Mouse (Mus musculus) megakaryocyte progenitor cell, adult 5-6 weeks (primary cell): ENCODE data around the gene Shank1. TPM values are rescaled to one million over a fixed set of nuclear protein-coding genes. Genes with fewer than 3 reads are reported as not detected.

Source experiments
- ATAC-seq: replicated peaks from 2 replicates; pipeline ENCODE4 v1.8.0; 2016; ENCODE audit warnings: mild to moderate bottlenecking, moderate TSS enrichment, inconsistent platforms; ENCODE audit not compliant: poor library complexity
- total RNA-seq, 2 experiments: library from RNA; stranded (forward) in 1 of 2; stranded (reverse) in 1 of 2; fragments of 157-497, 149-512 nt in 1 of 2; fragments of 200-1000 nt in 1 of 2; gene quantifications; 2 replicates each; pipeline versions ENCODE4 v1.2.3 to v1.2.4; 2015 to 2017

The Shank1 gene
- total RNA-seq, 2 experiments from 2014 or later, result 0.05 TPM; not detected in 1

DNA sequence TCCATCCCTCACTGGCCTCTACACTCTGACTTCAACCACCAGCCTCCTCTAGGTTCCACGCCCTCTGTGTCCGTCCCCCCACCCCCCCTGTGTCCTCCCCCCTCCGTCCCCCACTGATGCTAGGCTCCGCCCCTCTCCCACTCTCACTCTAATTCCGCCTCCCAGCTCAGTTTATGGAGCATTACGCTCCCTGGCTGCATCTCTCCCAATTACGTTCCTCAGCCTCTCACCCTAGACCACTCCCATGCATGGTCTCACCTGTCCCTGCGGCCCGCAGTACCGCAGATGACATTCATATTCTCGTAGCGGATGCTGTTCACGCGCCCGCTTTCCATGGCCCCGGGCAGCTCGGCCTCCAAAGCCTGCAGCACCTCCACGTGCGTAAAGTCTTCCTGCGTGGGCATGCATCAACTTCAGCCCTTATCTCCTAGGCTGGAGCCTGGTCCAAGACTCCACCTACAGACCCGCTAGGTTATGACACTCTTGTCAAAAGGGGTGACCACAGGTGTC is 50.8 kb downstream of the Shank1 start:
- ATAC-seq, result no peak

DNA sequence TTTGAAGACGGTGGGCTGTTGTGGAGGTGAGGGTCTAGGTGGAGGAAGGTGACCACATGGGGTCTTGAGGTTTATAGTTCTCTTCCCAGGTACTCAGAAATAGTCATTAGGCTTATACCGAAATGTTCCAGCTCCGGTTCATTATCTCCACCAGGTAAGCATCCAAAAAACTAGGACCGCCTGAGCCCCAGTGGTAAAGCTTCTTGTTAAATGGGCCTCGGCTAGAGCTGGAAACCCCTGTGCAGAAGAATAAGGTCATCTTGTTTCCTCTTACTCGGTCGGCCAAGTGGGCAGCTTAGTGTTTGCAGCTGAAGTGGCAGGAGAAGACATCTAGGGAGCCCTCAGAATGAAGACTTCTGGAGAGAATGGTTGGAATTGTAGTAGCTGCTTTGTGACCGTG is 62.6 kb downstream of the Shank1 start:
- no peak for ATAC-seq

DNA sequence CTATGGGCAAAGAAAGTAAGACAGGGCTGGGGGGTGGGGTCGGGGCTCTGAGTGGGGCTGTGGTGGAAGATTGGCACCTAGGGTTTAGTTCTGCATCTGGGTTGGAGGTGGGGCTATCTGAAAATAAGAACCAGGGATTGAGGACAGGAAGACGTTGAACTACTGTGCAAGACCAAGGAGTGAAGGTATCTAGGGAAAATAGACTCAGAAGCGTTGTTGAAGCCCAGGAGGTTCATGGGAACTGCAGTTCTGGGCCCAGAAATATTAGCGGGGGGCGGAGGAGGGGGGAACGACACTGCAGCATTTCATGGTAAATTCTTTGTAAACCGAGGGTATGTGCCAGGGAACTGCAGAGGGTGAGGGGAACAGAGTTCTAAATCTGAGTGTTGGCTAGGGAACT is 63.4 kb downstream of the Shank1 start:
- peak; percentile 34; the same call in 1 of the 2 replicates for ATAC-seq

DNA sequence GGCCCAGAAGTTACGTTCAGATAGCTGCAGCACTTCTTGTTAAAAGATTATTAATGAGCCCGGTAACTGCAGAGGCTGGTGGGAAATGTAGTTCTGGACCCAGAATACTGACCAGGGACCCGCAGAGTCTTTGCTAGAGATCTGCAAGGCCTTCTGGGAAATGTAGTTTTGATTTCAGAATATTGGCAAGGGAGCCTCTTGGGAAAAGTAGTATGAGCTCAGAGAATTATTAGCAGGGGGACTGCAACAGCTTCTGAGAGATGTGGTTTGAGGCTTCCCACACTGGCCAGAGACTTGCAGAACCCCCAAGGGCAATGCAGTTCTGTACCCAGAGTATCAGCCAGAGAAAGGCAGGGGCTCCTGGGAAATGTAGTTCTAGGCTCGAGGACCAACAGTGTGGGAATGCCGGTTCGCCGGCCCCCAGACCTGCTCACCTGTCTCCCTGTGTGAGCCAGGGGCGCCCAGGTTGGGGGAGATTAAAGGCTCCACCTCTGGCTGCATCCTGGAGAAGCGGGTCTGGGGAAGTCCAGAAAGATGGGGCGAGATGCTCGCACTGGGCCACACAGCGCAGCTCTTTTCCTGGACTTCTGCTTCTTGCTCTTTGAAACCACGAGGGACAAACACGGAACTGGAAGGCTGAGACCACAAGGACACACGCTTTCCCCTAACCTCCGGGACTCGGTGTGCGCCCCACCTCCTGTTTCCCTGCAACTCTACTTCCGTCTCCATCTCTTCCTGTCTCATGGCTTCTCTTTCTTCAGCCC is 64.0 kb downstream of the Shank1 start:
- peak; percentile 92 for ATAC-seq

DNA sequence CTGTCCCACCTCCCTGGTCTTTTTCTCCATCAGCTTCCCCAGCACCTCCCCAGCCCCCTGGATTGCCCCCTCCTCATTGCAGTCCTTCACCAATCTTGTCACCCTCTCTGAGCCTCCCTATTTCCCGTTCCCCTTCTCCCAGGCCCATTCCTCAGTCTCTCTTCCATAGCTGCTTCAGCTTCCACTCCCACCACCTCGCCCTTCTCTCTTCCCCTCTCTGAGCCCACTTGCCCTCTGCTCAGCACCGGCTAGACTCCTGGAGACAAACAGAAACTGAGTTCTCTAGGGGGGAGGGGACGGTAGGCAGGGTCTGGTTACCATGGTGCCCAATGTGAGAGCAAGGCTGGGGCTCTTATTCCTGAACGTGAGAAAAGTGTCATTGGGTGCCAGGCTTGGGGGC is 64.7 kb downstream of the Shank1 start:
- ATAC-seq, result no peak

DNA sequence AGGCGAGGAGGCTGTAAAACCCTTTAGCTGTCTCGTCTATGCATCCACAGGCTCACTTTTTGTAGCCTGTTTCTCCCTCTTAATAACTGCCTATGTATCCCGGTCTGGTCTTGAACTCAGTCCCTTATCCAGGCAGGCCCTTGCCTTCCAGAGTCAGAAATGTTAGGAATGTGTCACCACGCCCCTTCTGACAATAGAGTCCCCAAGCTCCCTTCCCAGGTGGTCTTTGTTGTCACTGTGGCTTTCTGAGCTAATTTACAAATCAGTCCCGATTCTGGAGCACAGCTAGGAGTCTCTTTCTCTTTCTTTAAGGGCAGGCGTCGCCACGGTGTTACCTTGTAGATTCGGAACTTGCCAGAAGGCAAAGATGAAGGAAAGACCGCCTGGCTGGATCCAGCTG is 65.2 kb downstream of the Shank1 start:
- no peak for ATAC-seq

DNA sequence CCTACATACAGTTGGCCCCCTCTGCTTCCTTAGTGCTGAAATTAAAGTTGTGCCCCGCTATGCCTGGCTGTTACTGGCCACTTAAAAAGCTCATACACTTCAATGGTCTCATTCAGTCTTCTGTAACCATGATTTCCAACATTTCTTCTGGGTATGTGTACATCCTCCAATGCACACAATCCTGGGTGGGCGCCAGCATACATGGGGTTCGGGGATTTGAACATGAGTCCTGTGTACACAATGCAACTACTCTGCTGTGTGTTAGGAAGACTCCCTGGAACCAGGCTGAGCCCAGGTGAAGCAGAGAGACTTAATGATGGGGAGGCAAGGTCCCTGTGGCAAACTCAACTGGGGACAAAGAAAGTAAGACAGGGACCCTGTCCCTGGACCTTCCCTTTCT is 65.7 kb downstream of the Shank1 start:
- no peak for ATAC-seq

DNA sequence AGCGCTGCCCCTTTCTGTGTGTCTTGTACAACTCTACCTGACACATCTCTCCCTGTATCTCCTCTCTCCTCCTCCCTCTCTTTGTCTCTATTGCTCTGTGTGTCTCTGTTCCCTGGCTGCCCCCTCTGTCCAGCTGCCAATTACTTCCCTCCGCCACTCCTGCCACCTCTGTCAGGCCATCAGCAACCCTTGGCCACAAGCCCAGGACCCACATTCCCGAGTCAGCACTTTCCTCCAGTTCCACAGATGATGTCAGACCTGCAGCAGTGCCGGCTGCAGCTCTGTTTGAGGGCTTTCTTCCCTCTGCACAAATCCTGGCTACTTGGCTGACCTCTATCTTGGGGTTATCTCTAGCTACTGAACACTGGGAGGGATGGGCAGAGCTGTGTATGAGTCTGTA is 68.2 kb downstream of the Shank1 start:
- ATAC-seq, result no peak

DNA sequence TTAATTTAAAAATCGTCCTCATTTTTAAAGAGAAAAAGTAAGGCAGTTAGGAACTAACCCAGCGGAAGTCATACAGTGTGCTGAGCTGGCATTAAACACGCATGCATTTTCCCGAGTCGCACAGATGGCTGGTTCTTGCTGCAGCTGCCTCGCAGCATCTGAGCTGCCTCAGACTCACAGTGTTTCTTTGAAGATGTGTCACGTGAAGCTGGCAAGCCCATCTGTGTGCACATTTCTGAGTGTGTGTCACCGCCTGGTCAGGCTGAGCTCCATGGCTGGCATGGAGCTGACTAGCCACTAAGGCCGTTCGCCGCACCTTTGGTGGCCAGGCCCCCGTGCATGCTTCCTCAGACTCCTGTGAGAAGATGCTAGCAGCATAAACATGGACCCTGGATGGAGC is 72.5 kb downstream of the Shank1 start:
- ATAC-seq, result no peak

DNA sequence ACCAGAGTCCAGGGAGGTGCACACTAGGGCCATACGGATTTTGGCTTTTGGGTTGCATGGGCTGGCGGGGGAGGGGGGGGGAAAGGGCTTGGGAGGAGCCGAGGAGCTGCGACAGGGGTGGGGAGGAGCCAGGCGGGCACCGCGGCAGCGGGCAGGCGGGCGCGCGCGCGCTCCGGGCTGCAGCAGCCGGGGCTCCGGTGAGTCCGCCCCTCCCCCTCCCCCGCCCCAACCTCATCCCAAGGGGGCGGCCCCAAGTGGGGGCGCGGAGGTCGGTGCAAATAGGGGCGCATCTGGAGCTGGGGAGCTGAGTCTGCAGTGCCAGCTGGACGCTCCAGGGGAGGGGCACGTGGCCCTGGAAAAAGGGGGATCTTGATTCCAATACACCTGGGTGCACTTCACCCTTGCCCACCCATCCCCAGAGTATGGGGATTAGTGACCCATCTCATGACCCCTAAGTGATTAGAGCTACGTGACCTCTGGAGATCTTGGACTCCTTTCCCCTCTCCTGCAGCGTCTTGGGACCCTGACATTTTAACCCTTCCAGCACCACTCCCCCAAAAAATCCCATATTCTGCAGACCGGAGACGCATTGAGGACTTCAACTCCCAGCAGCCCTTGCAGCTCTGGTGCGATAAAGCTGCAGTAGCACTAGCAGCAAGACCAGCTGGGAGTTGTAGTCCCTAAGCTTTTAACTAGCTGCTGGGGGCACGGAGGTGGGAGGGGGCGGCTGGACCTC is 74.1 kb downstream of the Shank1 start, which contains the start of gene Syt3:
Gene Syt3 (plus strand): TSS at position 123 of the 736 bp plus-strand sequence.
- peak; percentile 94 for ATAC-seq

DNA sequence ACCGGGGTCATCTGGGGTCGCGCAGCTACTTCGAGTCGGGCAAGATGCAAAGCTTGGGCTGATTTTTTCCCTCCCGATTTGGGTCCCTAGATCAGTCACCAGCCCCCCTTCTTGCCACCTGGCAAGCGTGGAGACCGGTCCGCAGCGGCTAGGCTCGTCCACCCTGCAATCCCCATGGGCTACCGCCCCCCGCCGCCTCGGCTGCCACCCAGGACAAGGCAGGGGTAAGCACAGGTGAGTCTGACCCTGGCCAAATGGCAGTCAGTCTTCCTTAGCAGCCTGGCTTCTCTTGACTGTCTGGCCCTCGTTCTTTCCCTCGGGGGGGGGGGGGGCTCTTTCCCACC is 74.6 kb downstream of the Shank1 start:
- peak; percentile 29; the same call in 1 of the 2 replicates for ATAC-seq

DNA sequence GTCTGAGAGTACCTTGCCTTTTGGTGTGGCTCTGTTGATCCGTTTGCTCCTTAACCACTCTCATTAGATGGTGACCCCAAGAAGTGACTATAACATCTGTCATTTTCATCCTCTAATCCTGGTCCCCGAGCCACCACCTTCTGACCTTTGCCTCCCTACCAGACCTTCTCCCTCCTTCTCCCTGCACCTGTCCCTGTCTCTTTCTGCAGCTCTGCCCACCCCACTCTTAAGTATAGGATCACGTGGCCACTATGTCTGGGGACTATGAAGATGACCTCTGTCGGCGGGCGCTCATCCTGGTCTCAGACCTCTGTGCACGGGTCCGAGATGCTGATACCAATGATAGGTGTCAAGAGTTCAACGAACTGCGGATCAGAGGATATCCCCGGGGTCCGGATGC is 75.7 kb downstream of the Shank1 start, which contains the start of gene 1700008O03Rik:
Gene 1700008O03Rik (minus strand): TSS at position 101 of the 400 bp plus-strand sequence.
- no peak for ATAC-seq

DNA sequence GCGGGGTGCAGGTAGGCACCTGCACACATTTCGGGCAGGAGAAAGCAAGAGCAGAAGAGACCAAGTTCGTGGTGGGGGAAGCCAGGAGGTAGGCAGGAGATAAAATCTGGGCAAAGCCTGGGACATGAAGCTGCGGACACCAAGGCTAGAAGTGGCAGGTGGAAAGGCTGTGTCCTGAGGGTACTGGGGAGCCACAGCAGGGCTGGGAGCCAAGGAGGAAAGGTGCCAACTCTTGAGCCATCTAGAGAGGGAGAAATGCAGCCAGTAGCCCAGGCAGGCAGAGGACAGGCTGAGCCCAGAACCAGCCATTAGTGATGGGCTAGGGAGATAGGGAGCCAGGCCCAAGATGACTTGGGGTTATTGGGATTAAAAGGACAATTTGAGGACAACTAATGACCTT is 81.8 kb downstream of the Shank1 start:
- ATAC-seq, result no peak

DNA sequence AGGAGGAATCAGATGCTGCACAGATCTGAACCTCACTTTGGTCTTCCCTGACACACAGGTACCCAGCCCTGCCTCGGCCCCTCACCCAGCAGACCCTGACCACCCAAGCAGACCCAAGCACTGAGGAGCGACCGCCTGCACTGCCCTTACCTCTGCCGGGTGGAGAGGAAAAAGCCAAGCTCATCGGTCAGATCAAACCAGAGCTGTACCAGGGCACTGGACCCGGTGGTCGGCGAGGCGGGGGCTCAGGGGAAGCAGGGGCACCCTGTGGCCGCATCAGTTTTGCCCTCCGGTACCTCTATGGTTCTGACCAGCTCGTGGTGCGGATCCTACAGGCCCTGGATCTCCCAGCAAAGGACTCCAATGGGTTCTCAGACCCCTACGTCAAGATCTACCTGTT is 82.3 kb downstream of the Shank1 start:
- no peak for ATAC-seq

DNA sequence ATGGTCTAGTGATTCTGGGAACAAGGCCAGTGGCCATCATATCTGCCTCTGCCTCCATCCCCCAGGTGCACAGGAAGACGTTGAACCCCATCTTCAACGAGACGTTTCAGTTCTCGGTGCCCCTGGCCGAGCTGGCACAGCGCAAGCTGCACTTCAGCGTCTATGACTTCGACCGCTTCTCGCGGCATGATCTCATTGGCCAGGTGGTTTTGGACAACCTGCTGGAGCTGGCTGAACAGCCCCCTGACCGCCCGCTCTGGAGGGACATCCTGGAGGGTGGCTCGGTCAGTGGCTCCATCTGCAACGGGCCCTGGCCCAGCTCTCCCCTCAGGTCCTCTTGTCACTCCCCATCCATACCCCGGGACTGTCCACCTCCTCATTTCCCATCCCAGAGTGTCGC is 83.2 kb downstream of the Shank1 start:
- ATAC-seq, result no peak

DNA sequence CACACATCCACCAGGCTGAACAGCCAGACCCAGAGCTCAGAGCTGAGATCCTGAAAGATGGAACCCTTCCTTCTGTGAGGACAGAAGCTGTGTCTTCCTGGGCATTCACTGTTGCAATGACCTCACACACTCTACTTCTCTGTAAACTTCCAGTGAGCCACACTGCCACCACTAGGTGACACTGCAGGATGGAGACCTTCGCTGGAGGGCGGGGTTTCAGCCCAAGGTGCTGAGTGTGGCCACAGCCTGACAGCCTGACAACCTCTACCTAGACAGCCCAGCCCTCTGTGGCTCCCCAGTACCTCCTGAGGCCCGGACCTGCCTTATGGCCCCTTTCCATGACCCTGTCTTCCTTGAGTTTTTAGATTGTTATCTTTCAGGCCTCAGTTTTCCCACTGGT is 88.5 kb downstream of the Shank1 start:
- peak; percentile 89 for ATAC-seq

DNA sequence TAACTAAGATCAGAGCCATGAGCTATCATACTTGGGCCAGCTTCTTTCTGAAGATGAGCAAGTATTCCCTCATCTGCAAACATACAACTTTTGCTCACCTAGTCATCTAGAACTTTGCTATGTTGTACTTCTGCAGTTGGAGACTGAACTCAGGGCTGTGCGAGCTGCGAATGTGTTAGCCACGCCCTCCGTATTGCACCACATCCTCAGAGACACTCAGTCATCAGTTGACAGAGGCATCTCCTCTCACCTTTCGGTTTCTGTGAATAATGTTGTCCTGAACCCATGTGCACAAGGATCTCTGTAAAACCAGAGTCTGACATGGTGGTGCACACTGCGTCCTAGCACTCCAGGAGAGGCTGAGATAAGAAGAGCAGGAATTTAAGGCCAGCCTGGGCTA is 91.6 kb downstream of the Shank1 start:
- peak; percentile 49 for ATAC-seq

DNA sequence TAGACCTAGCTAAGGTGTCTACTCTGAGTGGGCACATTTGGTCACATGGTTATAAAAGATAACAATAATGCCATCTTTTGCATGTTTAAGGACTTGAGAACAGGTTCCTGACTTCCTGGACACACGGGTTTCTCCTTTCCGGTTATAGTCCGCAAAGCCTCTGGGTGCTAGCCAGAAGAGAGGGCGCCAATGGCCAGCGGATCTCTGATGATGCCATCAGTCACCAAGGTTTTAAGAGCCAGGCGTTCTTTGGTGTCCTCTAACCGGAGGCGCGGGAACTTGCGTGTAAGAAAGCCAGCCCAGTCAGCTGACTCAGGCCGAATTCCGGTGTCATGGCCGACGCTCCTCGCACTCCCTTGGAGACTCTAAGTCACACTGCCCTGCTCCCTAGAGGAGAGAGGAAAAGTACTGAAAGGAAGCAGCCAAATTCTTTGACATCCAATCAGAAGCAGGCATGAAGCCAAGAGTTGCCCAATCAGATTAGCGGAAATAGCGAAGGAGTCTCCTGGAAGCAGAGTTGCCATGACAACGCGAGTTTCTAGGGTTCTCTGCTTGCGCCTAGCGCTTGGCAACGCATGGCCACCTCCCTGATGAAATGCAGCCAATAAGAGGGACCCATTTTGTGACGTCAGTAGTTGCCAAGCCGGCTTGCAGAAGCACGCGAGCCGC is 95.4 kb downstream of the Shank1 start:
- ATAC-seq, result peak; percentile 81

DNA sequence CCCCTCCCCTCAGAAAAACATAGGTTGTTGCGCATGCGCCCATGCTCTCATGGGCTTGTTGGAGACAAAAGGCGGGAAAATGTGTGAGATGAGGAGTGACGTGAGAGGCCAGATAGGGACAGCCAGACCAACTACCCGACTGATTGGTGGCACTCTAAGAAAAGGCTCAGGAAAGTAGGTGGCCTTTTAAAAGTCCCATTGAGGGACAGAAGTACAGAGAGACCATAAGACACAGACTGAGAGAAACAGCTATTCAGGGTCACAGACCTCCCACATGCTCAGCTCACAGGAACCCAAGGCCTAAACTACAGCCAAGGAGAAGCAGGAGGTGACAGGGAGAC is 95.9 kb downstream of the Shank1 start:
- ATAC-seq, result no peak
